Mouse (Mus musculus) forebrain, embryonic 11.5 days (tissue): ENCODE results near the gene Batf2. TPM values are rescaled to one million over a fixed set of nuclear protein-coding genes. Genes with fewer than 3 reads are reported as not detected.

Source experiments
- polyA plus RNA-seq: library from polyadenylated mRNA; unstranded; fragments of >200 nt; fragmentation: Nextera tagmentation; extraction: Ambion mirVana; gene quantifications from 2 replicates; pipeline ENCODE4 v1.2.1, GENCODE M21; 2014

Gene Batf2
- polyA plus RNA-seq, 1 experiment from 2014 or later, result not detected

Other genes starting within 250 kb of the Batf2 start
- 10.1 and 10.7 TPM in 2 replicates for gene Tigd3, start 246.8 kb upstream of the Batf2 start, polyA plus RNA-seq
- gene Dpf2, start 228.0 kb upstream of the Batf2 start, polyA plus RNA-seq, result 232 and 246 TPM in 2 replicates
- gene Cdc42ep2, start 216.2 kb upstream of the Batf2 start, polyA plus RNA-seq, result 1.8 and 2.5 TPM in 2 replicates
- gene Pola2, start 176.8 kb upstream of the Batf2 start, polyA plus RNA-seq, result 108 and 118 TPM in 2 replicates
- gene Slc22a20, start 154.8 kb upstream of the Batf2 start, polyA plus RNA-seq, result not detected in 2 replicates
- gene Capn1, start 125.1 kb upstream of the Batf2 start, polyA plus RNA-seq, result 3.9 and 5.3 TPM in 2 replicates
- 29.1 and 35.8 TPM in 2 replicates for gene Syvn1, start 94.4 kb upstream of the Batf2 start, polyA plus RNA-seq
- gene Mrpl49, start 83.2 kb upstream of the Batf2 start, polyA plus RNA-seq, result 86.8 and 89.2 TPM in 2 replicates
- 729 and 755 TPM in 2 replicates for gene Fau, start 83.1 kb upstream of the Batf2 start, polyA plus RNA-seq
- gene Znhit2, start 79.8 kb upstream of the Batf2 start, polyA plus RNA-seq, result 39.6 and 42.5 TPM in 2 replicates
- 31.7 and 33.3 TPM in 2 replicates for gene Tm7sf2, start 72.6 kb upstream of the Batf2 start, polyA plus RNA-seq
- gene Vps51, start 63.8 kb upstream of the Batf2 start, polyA plus RNA-seq, result 60.3 and 61.8 TPM in 2 replicates
- not detected in 2 replicates for gene Tmem262, start 61.0 kb upstream of the Batf2 start, polyA plus RNA-seq
- 1.2 and 1.5 TPM in 2 replicates for gene Gm28374, start 58.7 kb upstream of the Batf2 start, polyA plus RNA-seq
- 62.5 and 75.0 TPM in 2 replicates for gene Zfpl1, start 56.0 kb upstream of the Batf2 start, polyA plus RNA-seq
- 75.5 and 76.7 TPM in 2 replicates for gene Cdca5, start 56.0 kb upstream of the Batf2 start, polyA plus RNA-seq
- 0.90 and 1.3 TPM in 2 replicates for gene AC131692.1, start 46.6 kb upstream of the Batf2 start, polyA plus RNA-seq
- gene Naaladl1, start 35.2 kb upstream of the Batf2 start, polyA plus RNA-seq, result 0.93 and 1.0 TPM in 2 replicates
- 64.5 and 73.7 TPM in 2 replicates for gene Sac3d1, start 22.3 kb upstream of the Batf2 start, polyA plus RNA-seq
- 27.4 and 30.9 TPM in 2 replicates for gene Snx15, start 12.7 kb upstream of the Batf2 start, polyA plus RNA-seq
- 72.2 and 79.6 TPM in 2 replicates for gene Arl2, start 565 bp downstream of the Batf2 start, polyA plus RNA-seq
- not detected in 2 replicates for gene Majin, start 43.4 kb downstream of the Batf2 start, polyA plus RNA-seq
- gene Gpha2, start 85.4 kb downstream of the Batf2 start, polyA plus RNA-seq, result 0.65 TPM in 1 of 2 replicates, not detected in the other
- gene Ppp2r5b, start 94.9 kb downstream of the Batf2 start, polyA plus RNA-seq, result 41.4 and 45.6 TPM in 2 replicates
- 12.3 and 14.6 TPM in 2 replicates for gene Atg2a, start 100.7 kb downstream of the Batf2 start, polyA plus RNA-seq
- gene Ehd1, start 135.7 kb downstream of the Batf2 start, polyA plus RNA-seq, result 72.6 and 74.2 TPM in 2 replicates
- gene Cdc42bpg, start 165.5 kb downstream of the Batf2 start, polyA plus RNA-seq, result 0.55 TPM in 2 replicates
- gene Men1, start 194.0 kb downstream of the Batf2 start, polyA plus RNA-seq, result 83.5 and 97.8 TPM in 2 replicates
- gene Map4k2, start 200.2 kb downstream of the Batf2 start, polyA plus RNA-seq, result 11.8 and 13.7 TPM in 2 replicates
- gene Sf1, start 222.7 kb downstream of the Batf2 start, polyA plus RNA-seq, result 275 and 283 TPM in 2 replicates
- gene Pygm, start 243.4 kb downstream of the Batf2 start, polyA plus RNA-seq, result 1.2 TPM in 2 replicates